Mouse (Mus musculus) forebrain, embryonic 11.5 days (tissue): Measurements from ENCODE around the gene Slc7a1. TPM values are rescaled to one million over a fixed set of nuclear protein-coding genes. Genes with fewer than 3 reads are reported as not detected.

Experiments used
- ATAC-seq: fragments of 200-750 bp; cut with Nextera tagmentation; replicated peaks from 2 replicates; pipeline ENCODE4 v1.8.0; 2017; ENCODE audit warnings: moderate TSS enrichment; ENCODE audit not compliant: low FRiP score
- DNase-seq: peaks from one replicate; pipeline ENCODE4 v3.0.0-alpha.2; 2017; ENCODE audit warnings: low spot score
- H3K27ac ChIP-seq: fragments of 300-500 bp; sonication (generic); 2 replicates; pipeline ENCODE4 v1.5.1; 2014; ENCODE audit warnings: low read depth, low read length
- H3K27me3 ChIP-seq: fragments of 300-500 bp; sonication (generic); 2 replicates; pipeline ENCODE4 v1.6.1; 2014; ENCODE audit warnings: mild to moderate bottlenecking, low read length, mixed read lengths; ENCODE audit not compliant: control insufficient read depth, insufficient read depth
- H3K36me3 ChIP-seq: fragments of 300-500 bp; sonication (generic); 2 replicates; pipeline ENCODE4 v1.6.1; 2014; ENCODE audit warnings: mild to moderate bottlenecking, low read length, moderate library complexity, mixed read lengths; ENCODE audit not compliant: control insufficient read depth, insufficient read depth
- H3K4me1 ChIP-seq: fragments of 300-500 bp; sonication (generic); replicated peaks from 2 replicates; pipeline ENCODE4 v1.6.1; 2014; ENCODE audit warnings: low read length, mixed read lengths; ENCODE audit not compliant: control insufficient read depth, insufficient read depth
- H3K4me2 ChIP-seq: fragments of 300-500 bp; sonication (generic); 2 replicates; pipeline ENCODE4 v1.6.1; 2014; ENCODE audit warnings: low read depth, mild to moderate bottlenecking, low read length, moderate library complexity, mixed read lengths; ENCODE audit not compliant: severe bottlenecking
- H3K4me3 ChIP-seq: fragments of 300-500 bp; sonication (generic); 2 replicates; pipeline ENCODE4 v1.5.1; 2014; ENCODE audit warnings: low read depth, low read length
- H3K9ac ChIP-seq: fragments of 300-500 bp; sonication (generic); 2 replicates; pipeline ENCODE4 v1.6.1; 2014; ENCODE audit warnings: low read length
- H3K9me3 ChIP-seq: fragments of 300-500 bp; sonication (generic); 2 replicates; pipeline ENCODE4 v1.6.1; 2016; ENCODE audit warnings: low read length, mixed read lengths; ENCODE audit not compliant: control insufficient read depth
- WGBS: fragments of 180-500 bp; shearing (Covaris S2); extraction: QIAGEN DNeasy Blood & Tissue Kit; methylation state at CpG from one replicate; pipeline ENCODE4 v1.1.7; 2014; 5-methylcytosine and 5-hydroxymethylcytosine counted together
- polyA plus RNA-seq: library from polyadenylated mRNA; unstranded; fragments of >200 nt; fragmentation: Nextera tagmentation; extraction: Ambion mirVana; gene quantifications from 2 replicates; pipeline ENCODE4 v1.2.1, GENCODE M21; 2014

Slc7a1 gene
- polyA plus RNA-seq, 1 experiment from 2014 or later = 28.1 TPM

DNA sequence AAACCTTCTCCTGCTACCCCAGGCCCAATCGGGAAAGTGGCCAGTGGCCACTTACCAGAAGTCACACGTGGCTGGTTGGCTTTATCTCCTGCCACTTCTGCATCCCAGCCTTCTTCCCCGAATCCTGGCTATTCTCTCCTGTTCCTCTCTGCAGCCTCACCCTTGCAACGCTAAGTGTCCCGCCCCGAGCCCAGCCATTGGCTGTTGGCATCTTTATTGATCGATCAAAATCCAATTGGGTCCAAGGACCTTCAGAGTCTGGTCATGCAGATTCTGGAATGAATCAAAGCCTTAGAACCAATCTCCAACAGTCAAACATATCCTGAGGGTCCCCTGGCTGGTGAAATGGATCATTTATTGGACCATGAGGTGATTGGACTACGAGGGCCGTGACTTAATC lies 18.7 kb upstream of the Slc7a1 start:
- Histone ChIP-seq H3K27ac (no peak overlapping the region), H3K9ac (no peak overlapping the region), H3K9me3 (no peaks in the 10 kb centered on the region), H3K27me3 (no peaks in the 10 kb centered on the region), H3K4me3 (no peak overlapping the region), H3K4me2 (no peak overlapping the region), H3K36me3 (no peaks in the 10 kb centered on the region), H3K4me1 (no peaks in the 10 kb centered on the region)
- DNase-seq (no peak), ATAC-seq (no peak)
- WGBS = 93% methylated on average over 9 of the region's 9 CpGs

DNA sequence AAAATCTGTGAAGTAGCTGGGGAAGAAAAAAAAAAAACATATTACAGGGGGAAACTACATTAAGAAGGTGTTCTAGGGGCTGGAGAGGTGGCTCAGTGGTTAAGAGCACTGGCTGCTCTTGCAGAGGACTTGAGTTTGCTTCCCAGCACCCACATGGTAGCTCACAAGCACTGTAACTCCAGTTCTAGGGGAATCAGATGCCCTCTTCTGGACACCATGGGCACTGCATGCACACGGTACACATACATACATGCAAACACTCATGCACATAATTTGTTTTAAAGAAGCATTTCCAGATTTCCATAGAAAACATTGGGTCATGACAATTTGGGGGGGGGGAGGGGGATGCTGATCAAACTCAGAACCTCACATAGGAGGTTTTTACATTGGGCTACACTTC lies 18.1 kb upstream of the Slc7a1 start:
- no peaks in the 10 kb centered on the region for H3K27me3 ChIP-seq
- H3K9ac ChIP-seq = no peak overlapping the region
- DNase-seq (no peak), ATAC-seq (no peak)
- WGBS = 97% methylated on average over 1 of the region's 1 CpGs
- H3K27ac ChIP-seq = no peak overlapping the region
- H3K36me3 ChIP-seq = no peaks in the 10 kb centered on the region
- no peaks in the 10 kb centered on the region for H3K9me3 ChIP-seq
- H3K4me3 ChIP-seq = no peak overlapping the region
- H3K4me2 ChIP-seq = no peak overlapping the region
- no peaks in the 10 kb centered on the region for H3K4me1 ChIP-seq

DNA sequence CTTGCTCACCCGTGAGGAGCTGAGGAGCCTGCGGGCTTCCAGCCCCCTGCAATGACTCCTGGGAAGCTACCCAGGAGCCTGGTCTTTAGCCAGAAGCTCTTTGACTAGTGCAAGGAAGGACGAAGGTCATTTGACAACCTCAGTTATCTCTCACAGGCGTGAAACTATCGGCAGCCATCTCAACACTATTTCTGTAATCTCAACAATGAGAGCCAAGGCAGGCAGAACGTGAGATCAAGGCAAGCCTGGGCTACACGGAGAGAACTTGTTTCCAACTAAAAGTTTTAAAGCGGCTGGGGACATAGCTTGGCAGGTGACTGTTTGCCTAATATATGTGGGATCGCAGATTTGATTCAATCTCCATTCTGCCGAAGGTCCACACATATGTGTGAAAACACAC lies 16.8 kb upstream of the Slc7a1 start:
- H3K27ac ChIP-seq = no peak overlapping the region
- H3K9me3 ChIP-seq = no peaks in the 10 kb centered on the region
- WGBS = 71% methylated on average over 10 of the region's 10 CpGs
- no peaks in the 10 kb centered on the region for H3K36me3 ChIP-seq
- H3K27me3 ChIP-seq = no peaks in the 10 kb centered on the region
- no peak overlapping the region for H3K4me3 ChIP-seq
- no peaks in the 10 kb centered on the region for H3K4me1 ChIP-seq
- no peak overlapping the region for H3K9ac ChIP-seq
- no peak overlapping the region for H3K4me2 ChIP-seq
- ATAC-seq = no peak
- no peak for DNase-seq

DNA sequence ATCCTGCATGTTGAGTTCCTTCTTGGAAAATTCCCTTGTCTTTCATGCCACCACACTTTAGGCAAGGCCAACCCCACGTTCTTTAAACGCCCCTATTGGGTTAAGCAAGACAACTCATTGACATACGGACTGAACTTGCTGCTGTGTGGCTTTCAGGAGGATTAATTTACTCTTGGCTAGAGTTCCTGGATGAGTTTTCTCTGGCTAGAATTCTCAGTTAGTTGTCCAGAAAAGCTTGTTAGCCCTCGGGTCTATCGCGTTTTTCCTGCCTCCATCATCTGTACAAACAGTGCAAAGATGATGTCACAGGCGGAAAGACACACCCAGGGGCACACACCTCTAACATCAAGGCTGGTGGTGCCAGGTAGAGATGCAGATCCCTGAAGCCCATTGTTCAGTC lies 14.5 kb upstream of the Slc7a1 start:
- Histone ChIP-seq H3K27ac (no peak overlapping the region), H3K9ac (no peak overlapping the region), H3K4me1 (no peaks in the 10 kb centered on the region), H3K27me3 (no peaks in the 10 kb centered on the region), H3K9me3 (no peaks in the 10 kb centered on the region), H3K36me3 (no peaks in the 10 kb centered on the region), H3K4me3 (no peak overlapping the region), H3K4me2 (no peak overlapping the region)
- ATAC-seq = no peak
- DNase-seq = no peak
- WGBS = 37% methylated on average over 7 of the region's 7 CpGs

- Histone ChIP-seq H3K9ac (no peak overlapping the region), H3K9me3 (no peaks in the 10 kb centered on the region), H3K4me1 (no peaks in the 10 kb centered on the region), H3K27ac (no peak overlapping the region), H3K4me3 (no peak overlapping the region), H3K4me2 (no peak overlapping the region), H3K27me3 (no peaks in the 10 kb centered on the region), H3K36me3 (no peaks in the 10 kb centered on the region)
- DNase-seq (no peak), ATAC-seq (no peak)
- WGBS = 97% methylated on average over 4 of the region's 4 CpGs
Observed at GRCm38 (mm10) chr5:148412504-148412903, 12.8 kb upstream of the Slc7a1 start.

DNA sequence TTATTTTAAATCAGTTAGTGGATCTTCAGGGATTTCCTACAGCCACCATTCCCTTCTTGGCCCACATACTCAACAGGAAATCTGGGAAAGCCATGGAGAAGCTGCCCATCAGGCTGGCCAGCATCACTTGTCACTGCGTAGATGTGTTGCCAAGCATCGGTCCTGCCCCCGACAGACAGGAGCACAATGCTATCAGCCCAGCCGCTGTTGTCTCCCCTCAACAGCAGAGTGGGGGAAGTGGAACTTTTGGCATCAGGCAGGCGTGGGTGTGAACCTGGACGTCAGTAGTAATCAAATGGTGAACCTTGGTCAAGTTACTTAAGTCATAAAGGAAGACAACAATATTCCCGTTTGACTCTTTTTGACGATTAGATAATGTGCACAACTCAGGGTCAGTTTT lies 9.8 kb upstream of the Slc7a1 start:
- H3K36me3 ChIP-seq = no peaks in the 10 kb centered on the region
- H3K27me3 ChIP-seq = no peaks in the 10 kb centered on the region
- 91% methylated on average over 8 of the region's 8 CpGs for WGBS
- no peaks in the 10 kb centered on the region for H3K4me1 ChIP-seq
- H3K9me3 ChIP-seq = no peaks in the 10 kb centered on the region; the same call in 1 of the 2 replicates
- ATAC-seq (no peak), DNase-seq (no peak)
- no peak overlapping the region for H3K4me3 ChIP-seq
- no peak overlapping the region for H3K27ac ChIP-seq
- H3K9ac ChIP-seq = no peak overlapping the region
- no peak overlapping the region for H3K4me2 ChIP-seq

DNA sequence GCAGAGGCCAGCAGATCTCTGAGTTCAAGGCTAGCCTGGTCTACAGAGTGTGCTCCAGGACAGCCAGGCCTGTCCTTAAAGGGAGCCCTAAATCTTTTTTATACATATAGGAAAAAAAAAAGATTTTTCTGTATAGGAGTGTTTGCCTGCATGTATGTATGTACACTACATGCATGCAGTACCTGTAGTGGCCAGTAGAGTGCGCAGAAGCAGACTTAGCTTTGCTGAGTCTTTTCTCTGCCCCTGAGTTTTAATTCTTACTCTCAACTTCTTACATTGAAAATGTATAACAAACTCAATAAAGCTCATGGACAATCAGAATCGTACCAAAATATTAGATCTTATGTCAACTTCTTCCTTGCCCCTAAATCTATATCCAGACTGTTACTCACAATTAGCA lies 7.2 kb upstream of the Slc7a1 start:
- Histone ChIP-seq H3K4me1 (no peaks in the 10 kb centered on the region), H3K9me3 (no peaks in the 10 kb centered on the region; the same call in 1 of the 2 replicates), H3K9ac (no peak overlapping the region), H3K36me3 (no peaks in the 10 kb centered on the region), H3K4me3 (no peak overlapping the region), H3K27me3 (no peaks in the 10 kb centered on the region), H3K4me2 (no peak overlapping the region), H3K27ac (no peak overlapping the region)
- no peak for DNase-seq
- ATAC-seq = no peak
- 92% methylated on average over 2 of the region's 2 CpGs for whole genome bisulfite sequencing

GRCm38 (mm10) chr5:148404548-148404947 lies 4.8 kb upstream of the Slc7a1 start:
- WGBS = 91% methylated on average over 7 of the region's 7 CpGs
- no peak for DNase-seq

DNA sequence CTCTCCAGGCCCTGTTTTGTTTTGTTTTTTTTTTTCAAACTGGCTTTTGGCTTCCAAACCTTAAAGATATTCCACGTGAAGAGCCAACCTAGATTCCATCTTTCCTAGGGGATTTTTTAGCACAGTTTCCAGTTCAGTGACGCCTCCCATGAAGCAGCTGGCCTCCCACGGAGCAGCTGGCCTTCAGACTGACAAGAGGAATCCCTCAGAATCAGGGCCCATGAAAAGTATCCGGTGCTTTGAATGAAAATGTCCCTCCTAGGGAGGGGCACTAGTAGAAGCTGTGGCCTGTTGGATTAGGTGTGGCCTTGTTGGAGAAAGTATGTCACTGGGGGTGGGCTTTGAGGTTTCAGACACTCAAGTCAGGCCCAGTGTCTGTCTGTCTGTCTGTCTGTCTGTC lies 2.9 kb upstream of the Slc7a1 start:
- Histone ChIP-seq H3K27ac (no peak overlapping the region), H3K9me3 (no peaks in the 10 kb centered on the region; the same call in 1 of the 2 replicates), H3K4me3 (no peak overlapping the region), H3K27me3 (no peaks in the 10 kb centered on the region; the same call in 1 of the 2 replicates), H3K4me2 (no peak overlapping the region), H3K9ac (no peak overlapping the region), H3K36me3 (no peaks in the 10 kb centered on the region), H3K4me1 (no peaks in the 10 kb centered on the region; the same call in 1 of the 2 replicates)
- WGBS = 49% methylated on average over 4 of the region's 4 CpGs
- ATAC-seq (no peak), DNase-seq (no peak)

More at GRCm38 (mm10) chr5:148404548-148404947, 4.8 kb upstream of the Slc7a1 start:
- H3K9ac ChIP-seq = no peak overlapping the region
- no peaks in the 10 kb centered on the region for H3K4me1 ChIP-seq
- ATAC-seq = no peak
- H3K4me3 ChIP-seq = no peak overlapping the region
- no peaks in the 10 kb centered on the region for H3K36me3 ChIP-seq
- no peak overlapping the region for H3K27ac ChIP-seq
- no peaks in the 10 kb centered on the region; the same call in 1 of the 2 replicates for H3K9me3 ChIP-seq
- no peaks in the 10 kb centered on the region; the same call in 1 of the 2 replicates for H3K27me3 ChIP-seq
- no peak overlapping the region for H3K4me2 ChIP-seq
